Mouse (Mus musculus): Measurements from ENCODE around the gene Dclre1b.

GRCm38 (mm10) chr3:103831146-103831545, 21.9 kb upstream of the Dclre1b start:
- TF ChIP-seq CTCF (IDR thresholded peaks at IDR 0.05; ENCODE audit: control insufficient read depth, insufficient read depth, insufficient read length) (no peak), FOSL1 (IDR thresholded peaks at IDR 0.05; ENCODE audit: insufficient read depth, low read length, poor library complexity, severe bottlenecking) (no peak), MAX (IDR thresholded peaks at IDR 0.05) (no peak), USF1 (IDR thresholded peaks at IDR 0.05; ENCODE audit: low read depth) (no peak)
